Mouse (Mus musculus) neural tube, embryonic 12.5 days (tissue): ENCODE results near the gene Arrdc2. TPM values are rescaled to one million over a fixed set of nuclear protein-coding genes. Genes with fewer than 3 reads are reported as not detected.

Experiments used
- ATAC-seq: fragments of 200-750 bp; cut with Nextera tagmentation; 2 replicates; pipeline ENCODE4 v1.8.0; 2017; ENCODE audit warnings: low read depth, mild to moderate bottlenecking, moderate TSS enrichment, moderate library complexity; ENCODE audit not compliant: low FRiP score
- H3K27ac ChIP-seq: fragments of 300-500 bp; sonication (generic); 2 replicates; pipeline ENCODE4 v1.5.1; 2016
- H3K27me3 ChIP-seq: fragments of 300-500 bp; sonication (generic); replicated peaks from 2 replicates; pipeline ENCODE4 v1.6.1; 2016; ENCODE audit warnings: mild to moderate bottlenecking
- H3K36me3 ChIP-seq: fragments of 300-500 bp; sonication (generic); 2 replicates; pipeline ENCODE4 v1.6.1; 2016; ENCODE audit warnings: mild to moderate bottlenecking
- H3K4me1 ChIP-seq: fragments of 300-500 bp; sonication (generic); 2 replicates; pipeline ENCODE4 v1.6.1; 2016
- H3K4me2 ChIP-seq: fragments of 300-500 bp; sonication (generic); replicated peaks from 2 replicates; pipeline ENCODE4 v1.6.1; 2016; ENCODE audit warnings: mild to moderate bottlenecking
- H3K4me3 ChIP-seq: fragments of 300-500 bp; sonication (generic); 2 replicates; pipeline ENCODE4 v1.5.1; 2016
- H3K9ac ChIP-seq: fragments of 300-500 bp; sonication (generic); 2 replicates; pipeline ENCODE4 v1.6.1; 2016; ENCODE audit warnings: mild to moderate bottlenecking
- H3K9me3 ChIP-seq: fragments of 300-500 bp; sonication (generic); 2 replicates; pipeline ENCODE4 v1.6.1; 2016; ENCODE audit warnings: mild to moderate bottlenecking
- WGBS: fragments of 180-500 bp; shearing (Covaris S2); methylation state at CpG from one replicate; pipeline ENCODE4 v1.1.7; 2016; 5-methylcytosine and 5-hydroxymethylcytosine counted together
- polyA plus RNA-seq: library from polyadenylated mRNA; unstranded; fragments of >200 nt; fragmentation: Nextera tagmentation; extraction: Ambion mirVana; gene quantifications from 2 replicates; pipeline ENCODE4 v1.2.1, GENCODE M21; 2016

Arrdc2 gene
- polyA plus RNA-seq, 1 experiment from 2014 or later: 10.2 TPM

GRCm38 (mm10) chr8:70862824-70863641 lies 23.5 kb upstream of the Arrdc2 start, which contains the start of gene Kcnn1:
Kcnn1 (minus strand) TSS chr8:70863258.
- Histone ChIP-seq H3K27ac (peak within 1 kb of the TSS; percentile 89), H3K36me3 (peaks cover 5% of the 10 kb centered on the region), H3K27me3 (peaks cover 13% of the 10 kb centered on the region), H3K4me1 (peaks cover 56% of the 10 kb centered on the region), H3K9ac (peak within 1 kb of the TSS; percentile 65), H3K9me3 (no peaks in the 10 kb centered on the region), H3K4me2 (peak within 1 kb of the TSS; percentile 62), H3K4me3 (peak within 1 kb of the TSS; percentile 50)
- under 1% methylated on average over 55 of the region's 55 CpGs for WGBS
- peak; percentile 2; the same call in 1 of the 2 replicates for ATAC-seq

- H3K4me3 ChIP-seq: no peak overlapping the region
- H3K9me3 ChIP-seq: no peaks in the 10 kb centered on the region
- WGBS: 12% methylated on average over 4 of the region's 4 CpGs
- H3K4me2 ChIP-seq: peak overlapping the region; percentile 87
- H3K27ac ChIP-seq: no peak overlapping the region
- H3K4me1 ChIP-seq: peaks cover 40% of the 10 kb centered on the region
- H3K36me3 ChIP-seq: peaks cover 14% of the 10 kb centered on the region
- H3K9ac ChIP-seq: no peak overlapping the region
- ATAC-seq: no peak
- peaks cover 13% of the 10 kb centered on the region for H3K27me3 ChIP-seq
These were observed 18.0 kb upstream of the Arrdc2 start for GRCm38 (mm10) chr8:70857516-70857915.

- Histone ChIP-seq H3K4me2 (peak overlapping the region; percentile 87), H3K4me1 (peaks cover 33% of the 10 kb centered on the region), H3K27me3 (peaks cover 6% of the 10 kb centered on the region; the same call in 1 of the 2 replicates), H3K36me3 (peaks cover 22% of the 10 kb centered on the region), H3K9me3 (no peaks in the 10 kb centered on the region), H3K9ac (peak overlapping the region; percentile 59), H3K4me3 (peak overlapping the region; percentile 41), H3K27ac (no peak overlapping the region)
- peak; percentile 82 for ATAC-seq
- WGBS: 9% methylated on average over 33 of the region's 33 CpGs
These were observed 17.1 kb upstream of the Arrdc2 start for GRCm38 (mm10) chr8:70856541-70857197.

- Histone ChIP-seq H3K9me3 (no peaks in the 10 kb centered on the region), H3K4me3 (no peak overlapping the region), H3K4me2 (peak overlapping the region; percentile 87; the same call in 1 of the 2 replicates), H3K4me1 (peaks cover 29% of the 10 kb centered on the region), H3K9ac (peak overlapping the region; percentile 19; the same call in 1 of the 2 replicates), H3K36me3 (peaks cover 24% of the 10 kb centered on the region), H3K27ac (no peak overlapping the region), H3K27me3 (no peaks in the 10 kb centered on the region)
- WGBS: 62% methylated on average over 5 of the region's 5 CpGs
- ATAC-seq: no peak
These were observed 16.5 kb upstream of the Arrdc2 start for GRCm38 (mm10) chr8:70856028-70856427.

- no peak overlapping the region for H3K4me3 ChIP-seq
- H3K36me3 ChIP-seq: peaks cover 24% of the 10 kb centered on the region
- H3K4me2 ChIP-seq: no peak overlapping the region
- H3K9ac ChIP-seq: no peak overlapping the region
- peaks cover 27% of the 10 kb centered on the region for H3K4me1 ChIP-seq
- no peak for ATAC-seq
- 83% methylated on average over 2 of the region's 2 CpGs for WGBS
- H3K9me3 ChIP-seq: no peaks in the 10 kb centered on the region
- H3K27me3 ChIP-seq: no peaks in the 10 kb centered on the region
- no peak overlapping the region for H3K27ac ChIP-seq
These were observed 14.3 kb upstream of the Arrdc2 start for GRCm38 (mm10) chr8:70853863-70854262.

- WGBS: 90% methylated on average over 41 of the region's 41 CpGs
- H3K36me3 ChIP-seq: peaks cover 24% of the 10 kb centered on the region
- H3K4me2 ChIP-seq: no peak overlapping the region
- H3K4me1 ChIP-seq: peaks cover 17% of the 10 kb centered on the region
- no peaks in the 10 kb centered on the region for H3K27me3 ChIP-seq
- H3K27ac ChIP-seq: no peak overlapping the region
- ATAC-seq: no peak
- H3K9ac ChIP-seq: no peak overlapping the region
- H3K4me3 ChIP-seq: no peak overlapping the region
- H3K9me3 ChIP-seq: no peaks in the 10 kb centered on the region
These were observed 13.2 kb upstream of the Arrdc2 start for GRCm38 (mm10) chr8:70852595-70853231.

GRCm38 (mm10) chr8:70851837-70852236 lies 12.3 kb upstream of the Arrdc2 start:
- no peaks in the 10 kb centered on the region for H3K9me3 ChIP-seq
- no peak overlapping the region for H3K4me2 ChIP-seq
- no peak; the same call in 1 of the 2 replicates for ATAC-seq
- H3K27me3 ChIP-seq: no peaks in the 10 kb centered on the region
- 0 out of 2 replicates have a peak overlapping the region, but pooled peaks have one; percentile 21 for H3K9ac ChIP-seq
- 46% methylated on average over 6 of the region's 6 CpGs for WGBS
- peaks cover 8% of the 10 kb centered on the region for H3K4me1 ChIP-seq
- no peak overlapping the region for H3K4me3 ChIP-seq
- peaks cover 24% of the 10 kb centered on the region for H3K36me3 ChIP-seq
- no peak overlapping the region for H3K27ac ChIP-seq

GRCm38 (mm10) chr8:70850947-70851346 lies 11.4 kb upstream of the Arrdc2 start:
- ATAC-seq: no peak
- no peaks in the 10 kb centered on the region for H3K27me3 ChIP-seq
- no peaks in the 10 kb centered on the region for H3K9me3 ChIP-seq
- no peak overlapping the region for H3K27ac ChIP-seq
- H3K4me1 ChIP-seq: no peaks in the 10 kb centered on the region; the same call in 1 of the 2 replicates
- no peak overlapping the region for H3K9ac ChIP-seq
- peaks cover 24% of the 10 kb centered on the region for H3K36me3 ChIP-seq
- 85% methylated on average over 4 of the region's 4 CpGs for WGBS
- H3K4me3 ChIP-seq: no peak overlapping the region
- H3K4me2 ChIP-seq: no peak overlapping the region

GRCm38 (mm10) chr8:70850132-70850845 lies 10.8 kb upstream of the Arrdc2 start:
- ATAC-seq: no peak
- Histone ChIP-seq H3K4me1 (no peaks in the 10 kb centered on the region; the same call in 1 of the 2 replicates), H3K9me3 (no peaks in the 10 kb centered on the region), H3K36me3 (peaks cover 24% of the 10 kb centered on the region), H3K27ac (no peak overlapping the region), H3K4me3 (no peak overlapping the region), H3K27me3 (no peaks in the 10 kb centered on the region), H3K4me2 (no peak overlapping the region), H3K9ac (no peak overlapping the region)
- 83% methylated on average over 7 of the region's 7 CpGs for WGBS

GRCm38 (mm10) chr8:70849333-70849990 lies 9.9 kb upstream of the Arrdc2 start:
- H3K36me3 ChIP-seq: peaks cover 18% of the 10 kb centered on the region
- H3K27me3 ChIP-seq: no peaks in the 10 kb centered on the region
- no peak for ATAC-seq
- 91% methylated on average over 3 of the region's 3 CpGs for WGBS
- no peak overlapping the region for H3K4me3 ChIP-seq
- H3K9ac ChIP-seq: no peak overlapping the region
- peaks cover 3% of the 10 kb centered on the region; the same call in 1 of the 2 replicates for H3K4me1 ChIP-seq
- H3K27ac ChIP-seq: no peak overlapping the region
- no peaks in the 10 kb centered on the region for H3K9me3 ChIP-seq
- no peak overlapping the region for H3K4me2 ChIP-seq
